Mouse (Mus musculus) liver, adult 10 weeks (tissue): ENCODE results near the gene Nsun3. TPM values are rescaled to one million over a fixed set of nuclear protein-coding genes. Genes with fewer than 3 reads are reported as not detected.

Experiments
- polyA plus RNA-seq: library from polyadenylated mRNA; stranded (reverse); fragments of 350-450 nt; fragmentation: Illumina TruSeq; extraction: RNeasy Lipid Tissue Mini Kit (QIAGEN cat#74804); gene quantifications from one replicate; pipeline ENCODE4 v1.2.3, GENCODE M21; 2014; ENCODE audit warnings: low read depth, low replicate concordance

Nsun3 gene
- polyA plus RNA-seq = 19.5 TPM

GRCm38 (mm10) chr16:62786621-62787331 is at the start of gene Nsun3:
TSS of gene Nsun3 (minus strand) at chr16:62786818.

GRCm38 (mm10) chr16:62814491-62814890 is 27.9 kb upstream of the Nsun3 start, which contains the start of gene Stx19:
TSS of gene Stx19 (plus strand) at chr16:62814676.

Other genes with a start within 250 kb of the Nsun3 start
- gene Stx19, start 27.9 kb upstream of the Nsun3 start, polyA plus RNA-seq = not detected
- gene Arl13b, start 60.2 kb upstream of the Nsun3 start, polyA plus RNA-seq = 12.3 TPM
- gene Pros1, start 67.5 kb upstream of the Nsun3 start, polyA plus RNA-seq = 70.8 TPM